Mouse (Mus musculus): ENCODE results near the gene Olfr703. TPM values are rescaled to one million over a fixed set of nuclear protein-coding genes. Genes with fewer than 3 reads are reported as not detected.

Olfr703 gene
- not detected for total RNA-seq (2023)

DNA sequence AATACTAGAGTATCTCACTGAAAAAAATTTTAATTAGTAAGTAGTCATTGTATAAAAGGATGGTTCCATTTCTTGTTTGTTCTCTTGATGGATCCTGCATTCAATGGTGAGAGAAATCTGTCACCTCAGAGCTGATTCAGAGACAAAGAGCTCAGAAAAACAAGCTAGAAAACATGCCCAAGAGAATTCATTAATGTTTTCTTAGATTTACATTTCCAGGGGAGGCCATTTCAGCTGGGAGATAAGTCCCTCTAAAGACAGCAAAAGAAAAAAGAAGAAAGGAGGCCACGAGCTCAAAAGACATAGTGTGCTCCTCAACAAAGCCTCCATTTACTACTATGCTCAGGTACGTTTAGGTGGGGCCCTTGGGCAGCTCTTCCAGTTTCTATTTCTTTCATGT, at the start of gene Olfr703:
Gene Olfr703 (plus strand): TSS at position 301 of the 400 bp plus-strand sequence.

DNA sequence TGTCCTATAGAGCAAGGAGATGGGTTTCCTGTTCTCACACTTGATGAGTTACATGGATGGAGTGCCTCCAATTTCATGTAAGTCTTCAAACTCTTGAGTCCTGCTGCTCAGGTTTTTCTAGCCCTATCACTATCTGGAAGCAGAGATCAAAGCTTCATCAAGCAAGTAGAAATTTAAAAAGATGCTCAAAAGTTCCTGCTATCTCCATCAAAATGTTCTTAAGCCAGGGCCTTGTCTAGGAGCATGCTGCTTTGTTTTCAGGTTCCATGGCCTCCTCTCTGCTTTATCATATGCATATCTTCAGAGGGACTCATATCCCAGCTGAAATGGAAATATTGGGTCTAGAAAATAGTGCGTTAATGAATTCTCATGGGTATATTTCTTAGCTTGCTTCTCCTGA, 34.4 kb upstream of the Olfr703 start, which contains the start of gene Olfr700:
Gene Olfr700 (minus strand): TSS at position 101 of the 400 bp plus-strand sequence.

GRCm38 (mm10) chr7:106813829-106814228, 29.3 kb upstream of the Olfr703 start, which contains the start of gene Olfr701:
Gene Olfr701 (plus strand): TSS chr7:106814129.

DNA sequence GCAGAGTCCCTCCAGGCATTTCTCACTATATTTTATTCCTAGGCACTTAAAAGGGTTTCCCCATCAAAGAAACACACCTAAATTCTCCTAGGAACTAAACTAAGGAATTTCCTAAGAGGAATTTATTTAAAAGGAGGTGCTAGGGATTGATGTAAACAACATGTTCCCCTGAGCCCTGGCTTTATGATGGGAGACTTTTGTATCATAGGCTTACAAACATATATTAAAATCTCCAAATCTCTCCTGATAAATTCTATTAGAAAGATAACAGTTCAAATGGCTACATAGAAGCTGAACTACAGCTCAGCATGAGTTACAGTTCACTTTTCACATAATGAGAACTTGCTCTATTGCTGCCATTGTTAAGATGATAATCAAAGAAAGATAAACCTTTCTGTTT, 9.4 kb upstream of the Olfr703 start, which contains the start of gene Olfr702:
Gene Olfr702 (minus strand): TSS at position 101 of the 400 bp plus-strand sequence.

GRCm38 (mm10) chr7:106862885-106863284, 19.7 kb downstream of the Olfr703 start, which contains the start of gene Olfr704:
Gene Olfr704 (plus strand): TSS chr7:106863185.

DNA sequence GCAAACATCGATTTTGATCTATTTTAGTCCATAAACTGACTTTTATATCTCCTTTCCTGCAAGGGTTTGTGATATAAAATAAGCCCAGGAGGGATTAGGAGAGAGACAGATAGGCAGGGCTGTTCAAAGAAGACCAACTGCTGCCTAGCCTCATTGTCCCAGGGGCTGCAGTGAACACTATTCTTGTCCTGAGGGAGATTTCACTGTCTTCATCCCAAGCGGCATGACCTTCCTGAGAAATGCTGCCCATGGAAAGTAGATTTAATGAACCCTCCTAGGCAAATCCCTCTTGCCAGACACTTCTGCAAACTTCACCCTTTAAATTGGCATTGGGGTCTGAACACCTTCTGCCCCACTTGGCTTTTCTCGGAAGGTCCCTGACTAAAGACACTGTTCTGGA, 33.6 kb downstream of the Olfr703 start, which contains the start of gene Olfr705:
Gene Olfr705 (minus strand): TSS at position 101 of the 400 bp plus-strand sequence.

GRCm38 (mm10) chr7:106888062-106888461, 44.9 kb downstream of the Olfr703 start, which contains the start of gene Olfr706:
Gene Olfr706 (minus strand): TSS chr7:106888162.

Other genes starting within 250 kb of the Olfr703 start
- gene Olfr693, start 162.8 kb upstream of the Olfr703 start, total RNA-seq (2023), result not detected
- not detected for gene Olfr694, start 151.5 kb upstream of the Olfr703 start, total RNA-seq (2023)
- gene Olfr695, start 127.0 kb upstream of the Olfr703 start, total RNA-seq (2023), result not detected
- gene Olfr697, start 100.9 kb upstream of the Olfr703 start, total RNA-seq (2023), result not detected
- not detected for gene Olfr698, start 88.0 kb upstream of the Olfr703 start, total RNA-seq (2023)
- not detected for gene Olfr699, start 50.2 kb upstream of the Olfr703 start, total RNA-seq (2023)
- not detected for gene Olfr700, start 34.5 kb upstream of the Olfr703 start, total RNA-seq (2023)
- gene Olfr701, start 29.2 kb upstream of the Olfr703 start, total RNA-seq (2023), result not detected
- gene Olfr702, start 9.5 kb upstream of the Olfr703 start, total RNA-seq (2023), result not detected
- not detected for gene Olfr704, start 19.8 kb downstream of the Olfr703 start, total RNA-seq (2023)
- gene Olfr705, start 33.5 kb downstream of the Olfr703 start, total RNA-seq (2023), result not detected
- not detected for gene Olfr706, start 44.8 kb downstream of the Olfr703 start, total RNA-seq (2023)
- not detected for gene Olfr707, start 57.9 kb downstream of the Olfr703 start, total RNA-seq (2023)
- gene Olfr1532-ps1, start 64.6 kb downstream of the Olfr703 start, total RNA-seq (2023), result not detected
- under 1 TPM; 0.20 to 0.21 TPM for gene Olfr709-ps1, start 88.9 kb downstream of the Olfr703 start, total RNA-seq (2023)
- gene Olfr710, start 105.0 kb downstream of the Olfr703 start, total RNA-seq (2023), result not detected
- not detected for gene Olfr6, start 120.6 kb downstream of the Olfr703 start, total RNA-seq (2023)
- not detected for gene Olfr711, start 132.1 kb downstream of the Olfr703 start, total RNA-seq (2023)
- not detected for gene Olfr2, start 162.7 kb downstream of the Olfr703 start, total RNA-seq (2023)
- gene Olfr713, start 187.8 kb downstream of the Olfr703 start, total RNA-seq (2023), result not detected
- not detected for gene Olfr714, start 227.6 kb downstream of the Olfr703 start, total RNA-seq (2023)
- gene Olfr17, start 249.9 kb downstream of the Olfr703 start, total RNA-seq (2023), result not detected

All from T-cell, adult 66 days (primary cell).